Mouse (Mus musculus) E14TG2a.4 (cell line): ENCODE data around the gene Eps8l2.

Experiments used
- CTCF ChIP-seq: conservative IDR thresholded peaks from 2 replicates; pipeline ENCODE4 v1.5.1; 2014; ENCODE audit warnings: low read length
- NANOG ChIP-seq: IDR thresholded peaks from 2 replicates; pipeline ENCODE4 v1.6.1; 2014; ENCODE audit warnings: borderline replicate concordance, low read length, mixed read lengths

GRCm38 (mm10) chr7:141411667-141412066, 73.0 kb downstream of the Eps8l2 start:
- TF ChIP-seq CTCF = no peak
- TF ChIP-seq NANOG = no peak
